Mouse (Mus musculus): ENCODE measurements around the gene Lig1.

Gene Lig1

DNA sequence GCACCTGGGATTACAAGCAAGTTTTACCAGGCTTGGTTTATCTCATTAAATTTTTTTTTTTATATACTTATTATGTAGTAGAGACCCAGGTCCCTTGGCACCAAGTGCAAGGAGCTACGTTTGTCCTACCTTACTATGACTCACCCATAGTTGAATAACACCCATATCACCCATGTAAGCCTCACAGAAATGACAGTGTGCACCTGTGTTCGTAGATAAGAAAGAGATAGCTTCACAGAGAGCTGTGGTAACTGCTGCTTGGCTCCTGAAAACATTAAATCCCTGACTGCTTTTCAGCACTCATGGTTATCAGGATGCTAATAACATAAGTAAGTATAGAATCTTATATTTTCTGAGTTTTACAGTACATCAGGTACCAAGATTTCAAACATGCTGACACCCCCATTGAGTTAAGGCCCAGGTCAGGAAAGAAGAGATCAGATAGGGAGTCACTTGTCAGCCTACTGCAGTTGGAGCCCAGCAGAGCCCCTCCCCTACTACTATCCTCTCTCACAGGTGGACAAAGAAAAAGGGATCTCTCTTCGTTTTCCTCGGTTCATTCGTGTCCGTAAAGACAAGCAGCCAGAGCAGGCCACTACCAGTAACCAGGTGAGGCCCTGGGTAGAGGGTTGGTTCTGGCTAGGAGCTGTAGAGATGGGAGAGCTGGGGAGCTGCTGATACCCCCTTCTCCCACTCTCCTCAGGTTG, 33.6 kb downstream of the Lig1 start:
- DNase-seq: no peak

DNA sequence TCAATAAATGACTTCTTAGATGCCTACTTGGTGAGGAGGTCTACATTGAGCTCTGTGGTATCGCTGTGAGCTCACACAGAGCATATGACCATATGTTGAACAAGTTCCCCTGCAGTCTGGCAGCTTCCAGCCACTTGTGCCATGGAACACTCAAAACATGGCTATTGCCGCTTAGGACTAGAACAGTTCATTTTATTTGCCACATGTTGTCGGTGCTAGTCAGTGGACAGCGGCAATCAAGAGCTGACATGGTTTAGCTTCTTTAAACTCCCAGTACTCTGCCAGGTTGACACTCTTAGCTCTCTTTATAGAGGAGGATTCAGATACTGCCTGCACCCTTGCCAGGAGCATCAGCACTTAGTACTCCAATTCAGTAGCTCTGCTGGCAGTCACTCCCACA, 34.3 kb downstream of the Lig1 start:
- no peak for DNase-seq

DNA sequence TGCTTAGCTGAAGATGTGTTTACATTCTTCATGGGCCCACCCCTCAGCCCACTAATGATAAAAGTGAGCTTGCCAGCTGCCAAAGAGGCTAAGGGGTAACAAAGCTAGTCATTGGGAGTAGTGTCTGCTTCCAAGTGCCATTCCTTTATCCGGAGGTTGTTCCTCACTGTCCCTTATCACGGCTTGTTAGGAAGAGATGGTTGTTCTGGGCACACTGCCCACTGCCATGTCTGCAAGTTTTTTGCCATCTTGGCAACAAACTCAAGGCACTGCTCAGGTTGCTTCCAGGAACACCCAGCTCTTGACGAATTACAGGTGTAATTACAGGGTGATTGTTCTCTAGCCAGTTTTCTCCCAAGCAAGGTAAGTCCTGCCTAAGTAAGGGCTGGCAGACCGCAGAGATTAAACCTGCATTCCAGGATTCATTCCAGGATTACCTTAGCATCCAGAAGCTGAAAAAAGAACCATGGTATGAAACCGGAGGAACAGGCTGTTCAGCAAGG, 37.1 kb downstream of the Lig1 start:
- DNase-seq: no peak

DNA sequence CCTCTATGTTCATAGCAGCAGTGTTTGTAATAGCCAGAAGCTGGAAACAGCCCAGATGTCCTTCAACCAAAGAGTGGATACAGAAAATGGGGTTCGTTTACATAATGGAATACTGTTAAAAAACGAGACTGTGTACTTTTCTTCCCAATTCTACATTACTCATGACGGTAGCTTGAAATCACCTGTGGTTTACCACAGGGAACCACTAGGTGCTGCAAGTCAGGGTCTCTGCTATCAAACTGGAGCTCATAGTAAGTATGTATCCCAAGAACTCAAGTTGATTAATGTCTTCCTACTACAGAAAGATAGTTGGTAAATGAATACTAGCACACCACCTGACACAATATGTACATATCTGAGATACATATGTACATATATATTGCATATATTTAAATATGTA, 44.3 kb downstream of the Lig1 start:
- DNase-seq: no peak

DNA sequence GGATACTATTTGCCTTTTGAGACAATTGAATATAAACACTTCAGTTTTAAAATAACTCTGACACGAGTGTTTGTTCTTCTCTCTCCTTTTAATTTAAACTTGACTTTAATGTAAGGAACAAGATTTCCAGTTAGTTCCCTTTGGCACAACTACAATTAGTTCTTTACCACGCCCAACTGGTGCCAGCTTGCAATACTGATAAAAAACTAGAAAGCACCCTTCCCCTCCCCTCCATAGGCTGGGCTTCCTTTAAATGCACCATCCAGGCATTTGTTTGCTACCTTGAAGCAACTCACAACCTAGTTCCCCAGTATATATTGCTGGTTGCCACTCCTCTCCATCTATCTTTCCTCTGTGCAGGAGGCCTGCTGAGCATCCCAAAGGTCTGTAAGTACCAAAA, 47.2 kb downstream of the Lig1 start, which contains the start of gene Pla2g4c:
Pla2g4c (plus strand) TSS at position 340 of the 400 bp plus-strand sequence.
- no peak for DNase-seq

DNA sequence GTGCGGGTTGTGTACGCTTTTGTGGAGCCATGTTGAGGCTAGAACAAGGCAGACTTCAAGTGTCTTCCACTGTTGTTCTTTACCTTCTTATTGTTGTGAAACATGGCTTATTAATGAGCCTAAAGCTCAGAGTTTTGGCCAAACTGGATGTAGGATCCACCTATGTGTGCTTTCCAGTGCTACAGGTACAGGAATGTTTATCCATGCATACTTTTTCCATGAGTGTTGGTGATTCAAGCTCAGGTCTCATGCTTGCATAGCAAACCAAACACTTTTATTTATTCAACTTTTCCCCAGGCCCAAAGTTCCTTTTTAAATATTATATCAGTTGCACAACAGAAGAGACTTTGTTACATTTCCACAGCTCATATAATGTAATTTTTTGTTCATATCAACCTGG, 53.5 kb downstream of the Lig1 start:
- DNase-seq: no peak

DNA sequence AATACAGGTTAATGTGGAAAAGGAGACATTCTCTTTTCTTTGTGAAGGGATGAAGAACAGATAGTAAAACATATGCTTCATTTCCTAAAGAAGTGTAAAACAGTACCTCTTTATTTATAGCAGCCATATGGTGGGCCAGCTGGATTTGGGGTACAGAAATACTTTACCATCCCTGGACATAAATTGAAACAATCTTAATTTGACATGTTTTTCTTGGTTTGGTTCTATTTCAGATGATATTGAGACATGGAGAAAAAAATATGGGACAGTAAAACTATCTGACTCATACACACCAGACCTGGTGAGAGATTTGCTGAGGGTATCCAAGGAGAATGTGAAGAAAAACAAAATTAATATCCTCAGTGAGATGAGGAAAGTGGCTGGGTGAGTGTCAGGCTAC, 78.9 kb downstream of the Lig1 start:
- no peak for DNase-seq
